Mouse (Mus musculus) embryonic facial prominence, embryonic 14.5 days (tissue): ENCODE measurements around the gene Rab22a. TPM values are rescaled to one million over a fixed set of nuclear protein-coding genes. Genes with fewer than 3 reads are reported as not detected.

Experiments used
- ATAC-seq: fragments of 200-750 bp; cut with Nextera tagmentation; 2 replicates; pipeline ENCODE4 v1.8.0; 2017; ENCODE audit warnings: low read depth, moderate number of reproducible peaks, moderate TSS enrichment
- DNase-seq: peaks from one replicate; pipeline ENCODE4 v3.0.0-alpha.2; 2015; ENCODE audit warnings: low spot score
- H3K27ac ChIP-seq: fragments of 300-500 bp; sonication (generic); replicated peaks from 2 replicates; pipeline ENCODE4 v1.5.1; 2014; ENCODE audit warnings: low read depth, mild to moderate bottlenecking, low read length, moderate library complexity
- H3K27me3 ChIP-seq: fragments of 300-500 bp; sonication (generic); replicated peaks from 2 replicates; pipeline ENCODE4 v1.6.1; 2014; ENCODE audit warnings: low read length; ENCODE audit not compliant: control insufficient read depth, insufficient read depth
- H3K36me3 ChIP-seq: fragments of 300-500 bp; sonication (generic); 2 replicates; pipeline ENCODE4 v1.6.1; 2014; ENCODE audit warnings: low read length, mixed read lengths; ENCODE audit not compliant: control insufficient read depth, insufficient read depth
- H3K4me1 ChIP-seq: fragments of 300-500 bp; sonication (generic); 2 replicates; pipeline ENCODE4 v1.6.1; 2014; ENCODE audit warnings: antibody characterized with exemption, low read length; ENCODE audit not compliant: control insufficient read depth, insufficient read depth
- H3K4me2 ChIP-seq: fragments of 300-500 bp; sonication (generic); 2 replicates; pipeline ENCODE4 v1.6.1; 2014; ENCODE audit warnings: low read depth, mild to moderate bottlenecking, low read length, moderate library complexity, mixed read lengths
- H3K4me3 ChIP-seq: fragments of 300-500 bp; sonication (generic); 2 replicates; pipeline ENCODE4 v1.5.1; 2014; ENCODE audit warnings: low read depth, mild to moderate bottlenecking, low read length
- H3K9ac ChIP-seq: fragments of 300-500 bp; sonication (generic); 2 replicates; pipeline ENCODE4 v1.6.1; 2014; ENCODE audit warnings: low read depth, mild to moderate bottlenecking, low read length, moderate library complexity, mixed read lengths
- H3K9me3 ChIP-seq: fragments of 300-500 bp; sonication (generic); 2 replicates; pipeline ENCODE4 v1.6.1; 2016; ENCODE audit warnings: low read length; ENCODE audit not compliant: control insufficient read depth
- WGBS: fragments of 180-500 bp; shearing (Covaris S2); extraction: QIAGEN DNeasy Blood & Tissue Kit; methylation state at CpG from one replicate; pipeline ENCODE4 v1.1.7; 2014; 5-methylcytosine and 5-hydroxymethylcytosine counted together
- polyA plus RNA-seq: library from polyadenylated mRNA; unstranded; fragments of >200 nt; fragmentation: Nextera tagmentation; extraction: Ambion mirVana; gene quantifications from 2 replicates; pipeline ENCODE4 v1.2.1, GENCODE M21; 2014

Rab22a gene
- polyA plus RNA-seq, 1 experiment from 2014 or later: 47.5 TPM

- DNase-seq (no peak), ATAC-seq (peak; percentile 52)
- WGBS: 2% methylated on average over 15 of the region's 52 CpGs
- Histone ChIP-seq H3K4me1 (peaks cover 24% of the 10 kb centered on the region), H3K27ac (peak overlapping the region; percentile 67), H3K36me3 (peaks cover 35% of the 10 kb centered on the region), H3K27me3 (no peaks in the 10 kb centered on the region), H3K9ac (peak overlapping the region; percentile 96), H3K4me3 (peak overlapping the region; percentile 98), H3K4me2 (peak overlapping the region; percentile 80), H3K9me3 (no peaks in the 10 kb centered on the region)
Observed at GRCm38 (mm10) chr2:173659926-173660684, 545 bp downstream of the Rab22a start.

- Histone ChIP-seq H3K36me3 (peaks cover 44% of the 10 kb centered on the region), H3K4me2 (no peak overlapping the region), H3K9me3 (no peaks in the 10 kb centered on the region), H3K4me3 (no peak overlapping the region), H3K27me3 (no peaks in the 10 kb centered on the region), H3K27ac (no peak overlapping the region), H3K4me1 (peaks cover 24% of the 10 kb centered on the region), H3K9ac (no peak overlapping the region)
- ATAC-seq (no peak), DNase-seq (no peak)
- 89% methylated on average over 9 of the region's 9 CpGs for WGBS
Observed at GRCm38 (mm10) chr2:173662255-173662950, 2.8 kb downstream of the Rab22a start.

- WGBS: 93% methylated on average over 4 of the region's 4 CpGs
- H3K4me2 ChIP-seq: no peak overlapping the region
- H3K4me1 ChIP-seq: peaks cover 11% of the 10 kb centered on the region
- H3K27ac ChIP-seq: no peak overlapping the region
- H3K9me3 ChIP-seq: no peaks in the 10 kb centered on the region
- DNase-seq (no peak), ATAC-seq (no peak)
- peaks cover 55% of the 10 kb centered on the region for H3K36me3 ChIP-seq
- no peak overlapping the region for H3K9ac ChIP-seq
- no peak overlapping the region for H3K4me3 ChIP-seq
- no peaks in the 10 kb centered on the region for H3K27me3 ChIP-seq
Observed at GRCm38 (mm10) chr2:173664736-173665135, 5.2 kb downstream of the Rab22a start.

GRCm38 (mm10) chr2:173665271-173665670 is 5.7 kb downstream of the Rab22a start:
- ATAC-seq (no peak), DNase-seq (no peak)
- Histone ChIP-seq H3K4me1 (peaks cover 11% of the 10 kb centered on the region), H3K27me3 (no peaks in the 10 kb centered on the region), H3K4me3 (no peak overlapping the region), H3K4me2 (no peak overlapping the region), H3K36me3 (peaks cover 57% of the 10 kb centered on the region), H3K27ac (no peak overlapping the region), H3K9ac (no peak overlapping the region), H3K9me3 (no peaks in the 10 kb centered on the region)
- WGBS: 100% methylated on average over 2 of the region's 2 CpGs

- ATAC-seq: no peak
- peaks cover 58% of the 10 kb centered on the region for H3K36me3 ChIP-seq
- WGBS: 85% methylated on average over 3 of the region's 3 CpGs
Observed at GRCm38 (mm10) chr2:173666876-173667275, 7.3 kb downstream of the Rab22a start.

GRCm38 (mm10) chr2:173672328-173672896 is 12.9 kb downstream of the Rab22a start:
- ATAC-seq (no peak), DNase-seq (no peak)
- Histone ChIP-seq H3K36me3 (peaks cover 34% of the 10 kb centered on the region), H3K9me3 (no peaks in the 10 kb centered on the region), H3K4me1 (no peaks in the 10 kb centered on the region), H3K9ac (no peak overlapping the region), H3K4me2 (no peak overlapping the region), H3K27me3 (no peaks in the 10 kb centered on the region), H3K4me3 (no peak overlapping the region), H3K27ac (no peak overlapping the region)
- WGBS: 78% methylated on average over 2 of the region's 2 CpGs

More at GRCm38 (mm10) chr2:173666876-173667275, 7.3 kb downstream of the Rab22a start:
- no peaks in the 10 kb centered on the region for H3K4me1 ChIP-seq
- H3K27ac ChIP-seq: no peak overlapping the region
- H3K4me3 ChIP-seq: no peak overlapping the region
- no peak overlapping the region for H3K9ac ChIP-seq
- no peak for DNase-seq
- H3K9me3 ChIP-seq: no peaks in the 10 kb centered on the region
- no peak overlapping the region for H3K4me2 ChIP-seq
- H3K27me3 ChIP-seq: no peaks in the 10 kb centered on the region

GRCm38 (mm10) chr2:173673469-173673868 is 13.9 kb downstream of the Rab22a start:
- no peak for DNase-seq
- WGBS: 76% methylated on average over 1 of the region's 1 CpGs

GRCm38 (mm10) chr2:173678593-173678992 is 19.0 kb downstream of the Rab22a start:
- Histone ChIP-seq H3K4me1 (no peaks in the 10 kb centered on the region), H3K27ac (no peak overlapping the region), H3K9ac (no peak overlapping the region), H3K4me2 (no peak overlapping the region), H3K36me3 (peaks cover 20% of the 10 kb centered on the region), H3K4me3 (no peak overlapping the region), H3K9me3 (no peaks in the 10 kb centered on the region), H3K27me3 (no peaks in the 10 kb centered on the region)
- 83% methylated on average over 2 of the region's 2 CpGs for whole genome bisulfite sequencing
- no peak for DNase-seq
- ATAC-seq: no peak

More at GRCm38 (mm10) chr2:173673469-173673868, 13.9 kb downstream of the Rab22a start:
- H3K4me2 ChIP-seq: no peak overlapping the region
- H3K9ac ChIP-seq: no peak overlapping the region
- no peak for ATAC-seq
- peaks cover 24% of the 10 kb centered on the region; the same call in 1 of the 2 replicates for H3K36me3 ChIP-seq
- no peak overlapping the region for H3K27ac ChIP-seq
- H3K27me3 ChIP-seq: no peaks in the 10 kb centered on the region
- no peaks in the 10 kb centered on the region for H3K4me1 ChIP-seq
- no peak overlapping the region for H3K4me3 ChIP-seq
- no peaks in the 10 kb centered on the region for H3K9me3 ChIP-seq
